Mouse (Mus musculus) left cerebral cortex, postnatal 14 days (tissue): ENCODE measurements at regions not wholly inside any gene's neighbourhood (a gene's known extent, or its start where the extent isn't known, plus 50 kb on each side); places are given as distances from the start of the nearest gene placed in this dataset.
A peak's percentile ranks its signal among the peaks of the same experiment; 100 is the strongest.

Source experiments
- DNase-seq, 2 experiments: peaks; one replicate each; pipeline ENCODE4 v3.0.0; 2021 to 2022; ENCODE audit warnings: low spot score in 2 of 2, mixed read lengths in 1 of 2
- intact Hi-C: fragments of 180-260 bp; cut with DNase I; formaldehyde crosslinking; loops from one replicate; pipeline ENCODE4 v1.15.1; 2025

- intact Hi-C loops, result loop anchor here (10.0 kb wide), 1 partner anchor 644 kb away; no protein-coding TSS in a partner anchor
- DNase-seq, result no peak
Observed at GRCm38 (mm10) chr15:97188545-97188944, 58.4 kb upstream of the Pced1b start.

GRCm38 (mm10) chr15:97187831-97188230, 59.1 kb upstream of the Pced1b start:
- DNase-seq, result no peak
- intact Hi-C loops, result loop anchor here (10.0 kb wide), 1 partner anchor 643 kb away; no protein-coding TSS in a partner anchor

GRCm38 (mm10) chr15:97186034-97186433, 60.9 kb upstream of the Pced1b start:
- intact Hi-C loops, result loop anchor here (10.0 kb wide), 1 partner anchor 641 kb away; no protein-coding TSS in a partner anchor
- no peak for DNase-seq

- intact Hi-C loops, result loop anchor here (10.0 kb wide), 1 partner anchor 638 kb away; no protein-coding TSS in a partner anchor
- DNase-seq, result peak in 1 of 2 experiments; percentile 16
Observed at GRCm38 (mm10) chr15:97182617-97183038, 64.3 kb upstream of the Pced1b start.

- peak; percentile 27 to 62 for DNase-seq
- intact Hi-C loops, result loop anchor here (10.0 kb wide), 1 partner anchor 636 kb away; no protein-coding TSS in a partner anchor
Observed at GRCm38 (mm10) chr15:97180970-97181669, 65.8 kb upstream of the Pced1b start.

- no peak for DNase-seq
- intact Hi-C loops, result no loop called here
Observed at GRCm38 (mm10) chr15:97178286-97178685, 68.6 kb upstream of the Pced1b start.

GRCm38 (mm10) chr15:97177806-97178205, 69.1 kb upstream of the Pced1b start:
- intact Hi-C loops, result no loop called here
- no peak for DNase-seq

GRCm38 (mm10) chr15:97174989-97175388, 71.9 kb upstream of the Pced1b start:
- DNase-seq, result no peak
- intact Hi-C loops, result no loop called here

- intact Hi-C loops, result no loop called here
- peak in 1 of 2 experiments; percentile 28 for DNase-seq
Observed at GRCm38 (mm10) chr15:97173233-97173632, 73.7 kb upstream of the Pced1b start.

- intact Hi-C loops, result no loop called here
- DNase-seq, result no peak
Observed at GRCm38 (mm10) chr15:97170074-97170473, 76.8 kb upstream of the Pced1b start.

GRCm38 (mm10) chr15:97169381-97169780, 77.5 kb upstream of the Pced1b start:
- intact Hi-C loops, result no loop called here
- no peak for DNase-seq

- no peak for DNase-seq
- intact Hi-C loops, result no loop called here
Observed at GRCm38 (mm10) chr15:97167116-97167515, 79.8 kb upstream of the Pced1b start.

- intact Hi-C loops, result no loop called here
- DNase-seq, result no peak
Observed at GRCm38 (mm10) chr15:97164616-97165015, 82.3 kb upstream of the Pced1b start.

- DNase-seq, result no peak
- intact Hi-C loops, result no loop called here
Observed at GRCm38 (mm10) chr15:97163971-97164370, 82.9 kb upstream of the Pced1b start.

GRCm38 (mm10) chr15:97163090-97163489, 83.8 kb upstream of the Pced1b start:
- DNase-seq, result no peak
- intact Hi-C loops, result no loop called here

GRCm38 (mm10) chr15:97162305-97162704, 84.6 kb upstream of the Pced1b start:
- no peak for DNase-seq
- intact Hi-C loops, result no loop called here

- DNase-seq, result no peak
- intact Hi-C loops, result no loop called here
Observed at GRCm38 (mm10) chr15:97161530-97161929, 85.4 kb upstream of the Pced1b start.

GRCm38 (mm10) chr15:97152354-97152753, 94.6 kb upstream of the Pced1b start:
- peak in 1 of 2 experiments; percentile 28 for DNase-seq
- intact Hi-C loops, result no loop called here

- DNase-seq, result peak in 1 of 2 experiments; percentile 39
- intact Hi-C loops, result no loop called here
Observed at GRCm38 (mm10) chr15:97151793-97152192, 95.1 kb upstream of the Pced1b start.

- intact Hi-C loops, result no loop called here
- no peak for DNase-seq
Observed at GRCm38 (mm10) chr15:97150983-97151735, 95.4 kb upstream of the Slc38a4 start.
